Mouse (Mus musculus): ENCODE data around the gene Alkal2.

Alkal2 gene

DNA sequence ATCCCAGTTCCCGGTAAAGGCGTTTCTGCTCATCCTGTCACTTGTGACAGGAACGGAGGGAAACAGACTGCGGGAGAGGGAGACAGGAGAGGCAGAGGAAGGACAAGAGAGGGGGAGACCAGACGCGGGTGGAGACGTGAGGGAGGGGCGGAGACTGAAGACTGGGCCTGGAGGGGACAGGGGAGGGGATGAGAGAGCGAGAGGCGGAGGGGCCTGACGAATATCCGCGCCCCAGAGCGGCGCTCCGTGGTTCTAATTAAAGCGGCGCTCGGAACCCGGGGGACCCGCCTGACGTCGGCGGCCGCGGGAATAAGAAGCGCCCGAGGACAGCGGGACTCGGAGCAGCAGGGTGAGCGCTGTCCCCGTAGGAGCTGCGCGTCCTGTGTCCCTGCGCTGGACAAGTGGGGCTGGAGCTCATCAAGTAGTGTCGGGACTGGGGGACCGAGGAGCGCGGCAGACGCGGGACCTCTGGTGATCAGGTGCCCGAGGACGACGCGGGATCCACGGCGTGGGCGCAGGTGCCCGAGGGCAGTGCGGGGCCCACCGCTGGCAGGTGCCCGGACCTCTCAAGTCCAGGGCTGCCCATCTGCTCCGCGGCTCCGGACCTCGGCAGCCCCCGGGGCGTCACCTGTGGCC, at the start of gene Alkal2:
Alkal2 (plus strand) TSS at position 337 of the 636 bp plus-strand sequence.
- DNase-seq (ENCODE audit: low spot score), result no peak

DNA sequence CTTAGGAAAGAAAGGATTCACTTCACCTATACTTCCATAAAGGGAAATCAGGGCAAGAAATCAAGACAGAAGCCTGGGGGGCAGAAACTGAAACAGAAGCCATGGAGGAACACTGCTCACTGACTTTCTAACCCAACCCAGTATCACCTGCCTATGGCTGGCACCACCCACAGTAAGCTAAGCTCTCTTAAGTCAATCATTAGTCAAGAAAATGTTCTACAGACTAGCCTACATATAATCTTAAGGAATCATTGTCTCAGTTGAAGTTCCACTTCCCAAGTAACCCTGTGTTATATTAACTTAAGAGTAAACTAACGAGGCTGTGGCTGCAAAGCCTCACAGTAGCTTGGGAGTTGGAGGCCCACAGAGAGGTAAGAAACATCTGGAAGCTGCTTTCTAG, 35.6 kb upstream of the Alkal2 start:
- DNase-seq (ENCODE audit: low spot score), result no peak

GRCm38 (mm10) chr12:30850902-30851301, 33.2 kb upstream of the Alkal2 start:
- no peak for DNase-seq (ENCODE audit: low spot score)

DNA sequence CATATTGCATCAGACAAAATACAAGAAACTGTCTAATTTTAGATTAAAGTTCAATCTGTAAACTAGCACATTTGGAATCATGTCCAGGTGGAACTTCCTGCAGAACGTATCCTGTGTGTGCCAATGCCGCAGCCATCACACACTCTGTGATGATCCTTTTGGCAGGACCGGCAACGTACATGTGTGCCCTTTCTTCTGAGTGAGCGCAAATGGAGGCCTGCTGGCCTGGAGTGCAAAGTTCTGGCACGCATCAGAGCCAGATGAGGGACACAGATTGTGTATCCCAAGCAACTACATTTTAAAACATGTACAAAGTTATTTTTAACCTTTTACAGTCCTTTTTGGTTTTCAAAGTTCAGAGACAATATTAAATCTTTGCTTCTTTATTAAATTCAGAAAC, 32.3 kb upstream of the Alkal2 start:
- DNase-seq (ENCODE audit: low spot score), result no peak

DNA sequence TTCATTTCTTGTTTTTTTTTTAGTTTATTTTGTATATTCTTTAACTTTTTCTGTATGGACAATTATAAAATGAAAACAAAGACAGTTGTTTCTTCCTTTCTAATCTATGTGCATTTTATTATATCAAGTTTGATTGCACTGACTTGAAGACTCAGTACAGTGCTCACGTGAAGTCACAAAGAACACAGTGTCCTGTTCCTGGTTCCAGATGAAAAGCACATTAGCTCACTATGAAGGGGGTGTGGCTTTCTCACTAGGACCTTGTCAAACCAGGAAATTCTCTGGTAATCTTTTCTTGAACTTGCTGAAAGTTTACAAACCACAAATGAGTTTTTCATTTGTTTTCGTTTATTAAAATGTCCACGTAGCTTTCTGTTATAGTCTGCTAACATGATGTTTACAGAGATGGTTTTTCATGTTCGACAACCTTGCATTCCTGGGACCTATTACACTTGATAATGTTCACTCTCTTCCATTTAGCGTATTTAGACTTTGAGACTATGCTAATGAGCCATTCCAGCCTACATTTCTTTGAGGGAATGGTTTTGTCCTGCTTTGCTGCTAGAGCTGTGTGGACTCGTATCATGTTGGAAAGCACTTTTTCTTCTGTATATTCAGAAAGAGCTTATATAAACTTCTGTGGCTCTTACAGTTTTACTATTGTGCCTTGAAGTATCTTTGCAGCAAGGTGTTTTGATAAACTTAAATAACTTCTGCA, 28.5 kb upstream of the Alkal2 start:
- DNase-seq (ENCODE audit: low spot score), result no peak

DNA sequence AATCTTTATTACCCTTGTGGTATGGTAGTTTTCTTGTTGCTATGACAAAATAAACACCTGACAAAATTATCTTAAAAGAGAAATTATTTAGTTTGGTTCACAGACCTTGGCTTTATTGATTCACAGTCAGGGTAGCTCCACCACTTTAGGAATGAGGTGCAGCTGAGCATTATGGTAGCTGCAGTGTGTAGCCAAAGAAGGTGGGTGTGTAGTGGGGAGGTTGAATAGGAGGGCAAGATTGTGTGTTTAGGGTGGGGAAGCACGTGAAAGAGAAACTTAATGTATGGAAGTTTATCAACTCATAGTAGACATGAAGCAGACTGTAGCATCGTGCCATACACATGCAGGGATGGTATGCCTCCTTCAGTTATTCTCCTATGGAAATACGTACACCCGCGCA, 27.9 kb upstream of the Alkal2 start:
- DNase-seq (ENCODE audit: low spot score), result no peak

- DNase-seq (ENCODE audit: low spot score), result no peak
Measured at GRCm38 (mm10) chr12:30864347-30864746, 19.8 kb upstream of the Alkal2 start.

GRCm38 (mm10) chr12:30865781-30866180, 18.3 kb upstream of the Alkal2 start:
- no peak for DNase-seq (ENCODE audit: low spot score)

GRCm38 (mm10) chr12:30879447-30879846, 4.7 kb upstream of the Alkal2 start:
- DNase-seq (ENCODE audit: low spot score), result no peak

DNA sequence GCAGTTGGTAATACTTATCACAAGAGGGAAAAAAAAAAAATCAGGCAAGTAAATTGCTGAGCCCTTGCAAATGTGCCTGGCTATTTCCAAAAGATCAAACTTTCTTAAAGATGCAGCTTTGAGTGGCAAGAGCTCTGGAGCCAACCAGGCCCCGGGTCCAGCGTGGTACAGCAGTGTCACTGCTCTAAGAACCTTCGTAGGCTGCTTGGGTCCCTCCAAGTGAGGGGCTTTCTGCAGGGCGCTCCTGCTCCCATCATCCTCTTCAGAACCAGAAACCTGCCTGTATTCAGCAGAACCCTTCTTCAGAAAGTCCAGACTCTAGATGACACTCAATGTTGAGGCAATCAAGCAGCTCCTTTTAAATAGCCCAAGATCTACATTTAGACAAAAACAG, 533 bp upstream of the Alkal2 start:
- DNase-seq (ENCODE audit: low spot score), result no peak

DNA sequence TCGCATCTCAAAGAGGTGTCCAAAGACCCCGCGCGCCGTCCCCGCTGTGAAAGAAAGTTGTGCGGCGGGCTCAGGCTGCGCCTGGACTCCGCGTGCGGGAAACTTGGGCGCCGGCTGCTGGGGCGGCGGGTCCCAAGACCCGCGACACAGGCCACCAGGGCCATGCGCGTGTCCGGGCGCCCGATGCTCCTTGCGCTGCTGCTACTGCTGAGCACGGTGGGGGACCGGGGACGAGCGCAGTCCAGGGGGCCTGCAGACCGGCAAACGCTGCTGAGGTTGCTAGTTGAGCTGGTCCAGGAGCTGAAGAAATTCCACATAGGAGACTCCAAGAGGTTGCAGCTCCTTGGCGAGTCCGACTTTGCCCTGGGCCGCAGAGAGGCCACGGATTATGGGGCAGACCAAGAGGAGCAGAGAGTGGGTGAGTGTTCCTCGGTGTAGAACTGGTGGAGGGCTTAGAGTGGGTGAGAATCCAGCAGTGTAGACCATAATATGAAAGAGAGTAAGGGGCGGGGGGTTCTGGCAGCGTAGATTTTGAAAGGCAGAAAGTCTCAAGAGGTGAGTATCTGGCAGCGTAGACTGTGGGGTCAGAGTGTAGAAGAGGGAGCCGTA, 604 bp downstream of the Alkal2 start:
- DNase-seq (ENCODE audit: low spot score), result no peak

DNA sequence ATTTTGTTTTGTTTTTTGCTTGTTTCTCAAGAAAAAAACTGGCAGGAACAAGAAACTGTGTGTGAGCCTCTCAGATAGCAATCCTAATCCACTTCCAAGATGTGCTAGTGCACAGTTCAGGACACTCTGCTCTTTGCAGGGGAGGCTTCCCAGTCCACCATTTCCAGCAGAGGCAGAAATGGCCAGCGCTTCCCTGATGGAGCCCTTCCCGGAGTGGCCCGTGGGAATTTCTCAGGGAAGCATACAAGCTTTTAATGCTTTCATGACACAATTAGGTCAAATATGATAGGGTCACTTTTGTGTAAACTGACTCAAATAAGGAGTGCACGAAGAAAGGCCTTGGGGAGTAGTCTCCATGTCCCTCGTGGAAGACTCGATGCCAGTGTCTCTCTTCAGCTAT, 1.8 kb downstream of the Alkal2 start:
- no peak for DNase-seq (ENCODE audit: low spot score)

DNA sequence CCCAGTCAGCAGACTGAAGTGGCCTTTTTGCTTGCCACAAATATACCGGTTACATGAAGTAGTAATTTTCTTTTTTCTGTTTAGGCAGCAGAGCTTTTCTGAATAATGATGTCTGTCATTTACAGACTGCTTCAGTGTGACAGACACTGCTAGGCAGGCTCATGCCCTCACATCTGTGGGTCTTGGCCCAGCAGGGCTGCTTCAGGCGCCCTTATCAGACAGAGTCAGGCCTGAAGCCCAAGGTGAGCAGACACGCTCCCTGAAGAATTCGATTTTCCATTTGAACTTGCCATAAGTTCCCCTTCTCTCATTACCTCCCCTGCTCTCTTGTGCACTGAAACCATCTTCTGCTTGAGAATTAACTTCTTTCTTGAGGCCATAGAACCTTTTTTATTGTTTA, 3.9 kb downstream of the Alkal2 start:
- DNase-seq (ENCODE audit: low spot score), result no peak

- no peak for DNase-seq (ENCODE audit: low spot score)
Measured at GRCm38 (mm10) chr12:30890067-30890466, 5.9 kb downstream of the Alkal2 start.

DNA sequence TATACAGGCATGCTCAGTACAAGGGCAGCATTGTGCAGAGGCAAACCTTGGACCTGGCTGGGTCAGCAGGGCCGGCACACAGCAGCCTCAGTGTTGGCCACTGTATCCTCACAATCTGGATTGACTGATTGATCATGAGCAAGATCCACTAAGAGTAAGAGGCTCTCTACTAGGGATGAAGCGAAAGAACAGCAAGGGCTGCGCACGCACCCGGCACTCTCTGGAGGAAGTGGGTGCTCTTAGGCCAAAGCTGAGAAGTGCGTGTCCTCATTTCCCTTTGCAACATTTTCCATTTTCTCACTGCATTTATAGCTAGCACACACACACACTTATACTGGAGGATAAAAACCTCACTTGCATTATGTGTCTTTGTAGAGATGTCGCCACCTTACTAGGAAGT, 7.3 kb downstream of the Alkal2 start:
- no peak for DNase-seq (ENCODE audit: low spot score)

DNA sequence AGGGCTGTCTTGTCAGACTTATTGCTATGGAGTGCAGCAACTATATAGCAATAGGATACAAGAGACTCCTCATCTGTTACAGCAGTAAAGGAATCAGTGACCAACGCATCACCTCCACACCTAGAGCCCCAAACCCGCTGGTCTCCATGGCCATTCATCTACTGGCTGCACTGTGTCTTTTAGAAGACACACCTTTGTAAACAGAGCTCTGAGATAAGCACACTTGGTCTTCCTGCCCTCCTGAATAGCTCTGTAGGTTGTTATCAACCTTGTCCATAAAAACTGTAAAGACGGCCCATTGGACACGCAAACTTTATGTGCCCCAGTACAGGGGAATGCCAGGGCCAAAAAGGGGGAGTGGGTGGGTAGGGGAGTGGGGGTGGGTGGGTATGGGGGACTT, 12.9 kb downstream of the Alkal2 start:
- DNase-seq (ENCODE audit: low spot score), result no peak

GRCm38 (mm10) chr12:30908658-30909057, 24.5 kb downstream of the Alkal2 start:
- no peak for DNase-seq (ENCODE audit: low spot score)

DNA sequence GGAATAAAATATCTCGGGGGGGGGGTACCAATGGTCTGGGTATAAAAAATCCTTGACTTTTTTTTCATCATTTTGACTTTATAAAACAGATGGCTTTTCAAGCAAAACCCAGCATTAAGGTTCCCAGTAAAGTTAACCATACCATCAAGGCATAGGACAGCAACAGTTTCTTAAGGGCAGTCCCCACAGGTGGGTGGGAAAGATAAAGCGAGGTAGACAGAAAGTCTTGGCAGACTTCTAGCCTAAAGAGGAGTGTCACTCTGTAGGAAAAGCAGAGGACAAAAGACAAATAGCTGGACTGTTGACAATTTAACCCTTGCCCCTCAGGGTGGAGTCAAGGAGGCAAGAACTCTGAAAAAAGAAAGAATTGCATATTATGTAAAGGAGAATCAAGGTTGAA, 25.8 kb downstream of the Alkal2 start:
- DNase-seq (ENCODE audit: low spot score), result no peak

GRCm38 (mm10) chr12:30910860-30911259, 26.7 kb downstream of the Alkal2 start:
- no peak for DNase-seq (ENCODE audit: low spot score)

GRCm38 (mm10) chr12:30911261-30912047, 27.3 kb downstream of the Alkal2 start, which contains the start of the genes Acp1 and Sh3yl1:
Gene Acp1 (minus strand): TSS chr12:30911589.
Gene Sh3yl1 (plus strand): TSS chr12:30911668.
- DNase-seq (ENCODE audit: low spot score), result peak; percentile 93

DNA sequence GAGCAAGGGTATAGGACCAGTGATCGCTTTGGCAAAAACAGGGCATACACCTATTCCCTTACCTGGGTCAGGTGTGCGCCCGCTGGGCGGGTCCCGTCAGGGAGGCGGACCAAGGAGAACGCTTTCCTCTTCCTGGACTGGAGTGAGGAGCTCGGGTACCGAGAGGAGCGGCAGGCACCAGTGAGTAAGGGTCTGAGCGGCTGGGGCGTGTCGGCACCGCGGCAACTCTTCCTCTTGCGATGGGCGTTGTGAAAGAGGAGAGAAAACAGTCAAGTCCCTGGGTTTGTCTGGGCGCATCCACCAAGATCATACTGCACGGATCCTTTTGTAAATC, 27.9 kb downstream of the Alkal2 start:
- peak; percentile 55 for DNase-seq (ENCODE audit: low spot score)

DNA sequence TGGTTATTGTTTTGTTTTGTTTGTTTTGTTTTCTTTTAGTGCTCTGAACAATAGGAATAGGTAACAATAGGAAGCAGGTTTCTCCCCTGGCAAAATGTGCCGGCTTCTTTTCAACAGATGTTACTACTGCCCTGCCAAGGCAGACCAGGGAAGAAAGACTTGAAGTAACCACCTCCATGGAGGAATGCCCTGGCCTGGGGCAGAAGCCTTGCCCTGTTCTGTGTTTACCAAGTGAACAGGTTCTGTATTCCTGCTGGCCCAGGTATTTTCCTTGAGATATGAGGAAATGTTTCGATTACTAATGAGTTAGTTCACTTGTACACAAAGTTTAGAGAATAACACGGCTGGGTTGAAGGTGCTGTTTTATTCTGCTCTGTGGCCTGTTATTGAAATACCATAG, 28.7 kb downstream of the Alkal2 start:
- DNase-seq (ENCODE audit: low spot score), result no peak

- peak; percentile 49 for DNase-seq (ENCODE audit: low spot score)
Measured at GRCm38 (mm10) chr12:30922401-30922800, 38.3 kb downstream of the Alkal2 start.
